Mouse (Mus musculus): ENCODE measurements around the gene Rad23b.

DNA sequence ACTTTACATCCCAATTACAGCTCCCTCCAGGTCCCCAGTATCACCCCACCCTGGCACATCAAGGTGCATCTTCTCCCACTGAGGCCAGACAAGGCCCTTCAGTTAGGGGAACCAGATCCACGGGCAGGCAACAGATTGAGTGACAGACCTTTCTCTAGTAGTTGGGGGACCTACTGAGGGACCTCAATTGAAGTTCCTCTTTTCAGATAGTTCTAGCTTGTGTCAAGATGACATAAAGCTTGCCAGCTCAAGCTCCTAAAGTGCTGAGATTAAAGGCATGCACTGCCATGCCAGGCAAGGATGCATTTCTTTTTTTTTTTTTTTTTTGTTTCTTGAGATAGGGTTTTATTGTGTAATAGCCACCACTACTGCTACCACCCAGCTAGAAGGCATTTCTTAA lies 16.2 kb downstream of the Rad23b start:
- TF ChIP-seq CTCF (IDR thresholded peaks at IDR 0.05; ENCODE audit: insufficient read depth, low read length): no peak
- no peak for TF ChIP-seq POLR2A (IDR thresholded peaks at IDR 0.05; ENCODE audit: borderline replicate concordance, extremely low read depth, low read depth, low read length)

All from lung, adult 2 months (tissue).